Mouse (Mus musculus) liver, postnatal 0 days (tissue): Measurements from ENCODE around the gene Speg.

Experiments used
- CTCF ChIP-seq: sonication (generic); IDR thresholded peaks from 2 replicates; pipeline ENCODE4 v1.5.1; 2016; ENCODE audit warnings: antibody characterized with exemption, low read depth
- EP300 ChIP-seq: IDR thresholded peaks from 2 replicates; pipeline ENCODE4 v1.6.1; 2016; ENCODE audit warnings: antibody characterized with exemption, low read depth, mild to moderate bottlenecking

- no peak for TF ChIP-seq CTCF
- TF ChIP-seq EP300 = no peak
Measured at GRCm38 (mm10) chr1:75447265-75448051, 72.4 kb downstream of the Speg start.
